Mouse (Mus musculus): ENCODE measurements at regions not wholly inside any gene's neighbourhood (a gene's known extent, or its start where the extent isn't known, plus 50 kb on each side); places are given as distances from the start of the nearest gene placed in this dataset.

DNA sequence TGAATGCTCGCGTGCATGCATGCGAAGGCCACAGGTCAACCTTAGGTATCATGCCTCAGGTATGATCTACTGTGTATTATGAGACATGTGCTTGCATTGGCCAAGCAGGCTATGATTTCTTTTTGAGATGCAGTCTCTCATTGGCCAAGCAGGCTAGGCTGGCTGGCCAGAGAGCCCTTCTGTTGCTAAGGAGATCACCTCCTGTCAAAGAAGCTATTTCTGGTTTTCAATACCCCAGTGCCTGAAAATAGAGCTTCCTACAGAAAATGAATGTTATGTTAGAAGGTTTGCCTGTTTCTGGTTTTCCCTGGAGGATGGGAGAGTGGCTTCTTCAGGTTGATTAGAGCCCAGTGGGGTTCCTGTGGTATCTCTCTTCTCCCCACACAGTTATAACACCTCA, 1474.3 kb upstream of the Gm6569 start:
- TF ChIP-seq CTCF (IDR thresholded peaks at IDR 0.05; ENCODE audit: borderline replicate concordance, extremely low read depth, insufficient read depth, insufficient read length) (no peak), POLR2A (IDR thresholded peaks at IDR 0.05; ENCODE audit: borderline replicate concordance, extremely low read depth, insufficient read depth, insufficient read length, poor library complexity, severe bottlenecking) (no peak)
- peak; percentile 20 for DNase-seq (ENCODE audit: low read depth)

DNA sequence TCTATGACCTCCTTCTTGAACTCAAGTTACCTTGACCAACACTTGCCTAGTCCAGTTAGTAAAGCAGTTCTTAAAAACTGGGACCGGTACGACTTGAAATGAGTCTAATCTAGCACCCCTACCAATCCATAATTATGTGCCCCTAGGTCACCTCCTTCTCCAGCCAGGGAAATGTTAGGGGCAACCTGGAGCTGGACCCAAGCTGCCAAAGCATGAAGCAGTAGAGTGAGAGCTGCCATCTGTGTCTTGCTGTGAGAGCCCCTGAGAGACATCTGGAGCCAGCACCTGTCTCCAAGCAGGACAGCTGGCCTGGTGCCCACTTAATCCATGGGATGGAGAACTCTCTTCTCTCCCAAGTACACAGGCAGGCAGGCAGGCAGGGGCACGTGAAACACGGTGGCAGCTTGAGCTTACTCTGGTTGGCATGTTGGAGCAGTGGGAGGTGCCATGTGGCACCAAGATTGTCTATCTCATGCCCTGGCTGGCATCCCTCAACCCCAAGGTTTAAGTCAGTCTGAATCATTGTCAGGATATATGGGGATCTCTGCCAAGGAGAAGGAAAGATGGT, 1473.8 kb upstream of the Gm6569 start:
- TF ChIP-seq POLR2A (IDR thresholded peaks at IDR 0.05; ENCODE audit: borderline replicate concordance, extremely low read depth, insufficient read depth, insufficient read length, poor library complexity, severe bottlenecking) (no peak), CTCF (IDR thresholded peaks at IDR 0.05; ENCODE audit: borderline replicate concordance, extremely low read depth, insufficient read depth, insufficient read length) (no peak)
- peak; percentile 66 for DNase-seq (ENCODE audit: low read depth)

DNA sequence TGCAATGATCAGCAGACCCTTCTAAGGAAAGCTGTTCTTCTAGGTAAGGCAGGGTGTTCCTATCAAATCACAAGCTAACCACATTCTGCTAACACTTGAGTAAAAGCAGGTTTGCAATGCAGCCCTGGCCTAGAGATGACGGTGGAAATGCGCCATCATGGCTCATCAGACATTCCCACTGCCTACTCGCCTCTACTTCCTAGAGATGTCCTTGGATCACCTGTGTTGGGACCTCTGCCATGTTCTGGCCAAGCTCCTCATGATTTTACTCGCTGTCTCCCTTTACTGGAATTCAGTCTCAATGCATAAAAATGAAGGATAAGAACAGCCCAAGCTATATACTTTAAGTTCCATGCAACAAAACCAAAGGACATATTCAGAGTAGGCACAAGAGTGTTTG, 1461.3 kb upstream of the Gm6569 start:
- no peak for DNase-seq (ENCODE audit: low read depth)
- TF ChIP-seq POLR2A (IDR thresholded peaks at IDR 0.05; ENCODE audit: borderline replicate concordance, extremely low read depth, insufficient read depth, insufficient read length, poor library complexity, severe bottlenecking) (no peak), CTCF (IDR thresholded peaks at IDR 0.05; ENCODE audit: borderline replicate concordance, extremely low read depth, insufficient read depth, insufficient read length) (no peak)

DNA sequence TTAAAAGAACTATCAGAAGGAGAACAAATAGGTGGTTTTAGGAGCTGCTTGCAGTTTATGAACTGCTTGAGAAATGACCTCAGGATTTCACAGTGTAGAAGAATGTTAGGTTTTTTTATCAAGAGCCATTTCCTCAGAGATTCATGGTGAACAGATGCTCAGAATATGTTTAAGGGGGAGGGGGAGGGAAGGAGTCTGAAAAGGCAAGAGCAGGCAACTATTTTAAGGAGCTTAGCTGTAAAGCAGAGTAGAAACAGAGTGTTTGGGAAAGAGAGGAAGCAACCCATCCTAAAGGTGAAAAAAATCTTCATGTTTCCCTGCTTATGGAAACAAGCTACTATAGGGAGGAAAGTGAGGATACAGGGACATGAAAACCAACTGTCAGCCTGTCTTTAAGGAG, 1457.2 kb upstream of the Gm6569 start:
- DNase-seq (ENCODE audit: low read depth): peak; percentile 56
- TF ChIP-seq CTCF (IDR thresholded peaks at IDR 0.05; ENCODE audit: borderline replicate concordance, extremely low read depth, insufficient read depth, insufficient read length) (no peak), POLR2A (IDR thresholded peaks at IDR 0.05; ENCODE audit: borderline replicate concordance, extremely low read depth, insufficient read depth, insufficient read length, poor library complexity, severe bottlenecking) (no peak)

DNA sequence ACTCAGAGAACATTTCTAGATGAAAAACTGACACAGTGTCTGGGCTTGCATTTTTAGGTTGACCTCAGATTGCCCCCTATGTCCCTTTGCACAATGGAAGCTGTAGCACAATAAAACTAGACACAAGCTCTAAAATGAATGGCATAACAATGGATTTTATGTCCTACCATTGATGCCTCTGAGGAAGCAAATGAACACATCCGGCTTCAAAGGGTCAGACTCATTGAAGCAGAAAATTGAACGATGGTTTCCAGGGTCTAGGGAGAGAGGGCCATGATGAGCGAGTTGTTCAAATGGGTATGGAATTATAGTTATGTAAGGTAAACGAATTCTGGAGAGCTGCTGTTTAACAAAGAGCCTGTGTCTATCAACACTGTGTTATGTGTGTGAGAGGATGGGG, 1455.1 kb upstream of the Gm6569 start:
- TF ChIP-seq POLR2A (IDR thresholded peaks at IDR 0.05; ENCODE audit: borderline replicate concordance, extremely low read depth, insufficient read depth, insufficient read length, poor library complexity, severe bottlenecking): no peak
- TF ChIP-seq CTCF (IDR thresholded peaks at IDR 0.05; ENCODE audit: borderline replicate concordance, extremely low read depth, insufficient read depth, insufficient read length): no peak
- DNase-seq (ENCODE audit: low read depth): no peak

- TF ChIP-seq CTCF (IDR thresholded peaks at IDR 0.05; ENCODE audit: borderline replicate concordance, extremely low read depth, insufficient read depth, insufficient read length) (no peak), POLR2A (IDR thresholded peaks at IDR 0.05; ENCODE audit: borderline replicate concordance, extremely low read depth, insufficient read depth, insufficient read length, poor library complexity, severe bottlenecking) (no peak)
- DNase-seq (ENCODE audit: low read depth): peak; percentile 72
These were observed 1453.2 kb upstream of the Gm6569 start for GRCm38 (mm10) chr15:72381164-72381563.

- TF ChIP-seq CTCF (IDR thresholded peaks at IDR 0.05; ENCODE audit: borderline replicate concordance, extremely low read depth, insufficient read depth, insufficient read length) (no peak), POLR2A (IDR thresholded peaks at IDR 0.05; ENCODE audit: borderline replicate concordance, extremely low read depth, insufficient read depth, insufficient read length, poor library complexity, severe bottlenecking) (no peak)
These were observed 1452.6 kb upstream of the Gm6569 start for GRCm38 (mm10) chr15:72381744-72382143.

GRCm38 (mm10) chr15:72382521-72382920, 1451.8 kb upstream of the Gm6569 start:
- peak; percentile 96 for DNase-seq (ENCODE audit: low read depth)
- TF ChIP-seq POLR2A (IDR thresholded peaks at IDR 0.05; ENCODE audit: borderline replicate concordance, extremely low read depth, insufficient read depth, insufficient read length, poor library complexity, severe bottlenecking) (no peak), CTCF (IDR thresholded peaks at IDR 0.05; ENCODE audit: borderline replicate concordance, extremely low read depth, insufficient read depth, insufficient read length) (no peak)

More at GRCm38 (mm10) chr15:72381744-72382143, 1452.6 kb upstream of the Gm6569 start:
- peak; percentile 48 for DNase-seq (ENCODE audit: low read depth)

DNA sequence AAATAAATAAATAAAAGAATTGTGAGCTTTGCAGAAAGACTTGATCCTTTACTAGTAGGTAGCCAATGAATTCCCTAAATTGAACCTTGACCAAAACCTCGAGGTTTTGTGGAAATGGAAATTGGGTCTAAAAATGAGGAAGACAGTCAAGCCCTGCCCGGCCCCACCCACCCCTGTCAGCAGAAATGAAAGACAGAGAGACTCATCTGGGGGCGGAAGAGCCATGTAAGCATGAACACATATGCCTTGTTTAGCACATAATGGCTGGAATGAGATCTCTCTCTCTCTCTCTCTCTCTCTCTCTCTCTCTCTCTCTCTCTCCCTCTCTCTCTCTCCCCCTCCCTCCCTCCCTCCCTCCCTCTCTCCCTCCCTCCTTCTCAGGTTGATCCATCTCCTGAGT, 1451.3 kb upstream of the Gm6569 start:
- TF ChIP-seq POLR2A (IDR thresholded peaks at IDR 0.05; ENCODE audit: borderline replicate concordance, extremely low read depth, insufficient read depth, insufficient read length, poor library complexity, severe bottlenecking): no peak
- no peak for TF ChIP-seq CTCF (IDR thresholded peaks at IDR 0.05; ENCODE audit: borderline replicate concordance, extremely low read depth, insufficient read depth, insufficient read length)
- DNase-seq (ENCODE audit: low read depth): peak; percentile 67

DNA sequence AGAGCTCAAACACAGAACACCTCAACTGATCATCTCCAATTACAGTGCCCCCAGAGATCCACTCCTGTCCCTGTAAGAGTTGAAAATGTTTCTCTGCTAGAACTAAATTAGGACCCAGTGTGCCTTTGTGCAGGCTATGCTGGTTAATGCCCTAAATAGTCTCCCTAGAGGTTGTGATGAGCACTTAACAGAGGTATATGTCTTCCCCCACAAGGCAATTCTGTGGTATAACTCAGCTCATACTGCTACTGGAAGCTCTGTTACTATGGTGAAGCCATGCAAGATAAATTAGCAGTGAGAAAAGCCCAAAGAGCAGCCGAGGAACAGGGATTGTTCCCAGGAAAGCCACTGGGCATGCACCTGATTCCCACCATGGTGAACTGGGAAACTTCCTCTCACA, 1450.9 kb upstream of the Gm6569 start:
- peak; percentile 39 for DNase-seq (ENCODE audit: low read depth)

GRCm38 (mm10) chr15:72393226-72393625, 1441.1 kb upstream of the Gm6569 start:
- peak; percentile 20 for DNase-seq (ENCODE audit: low read depth)
- TF ChIP-seq POLR2A (IDR thresholded peaks at IDR 0.05; ENCODE audit: borderline replicate concordance, extremely low read depth, insufficient read depth, insufficient read length, poor library complexity, severe bottlenecking) (no peak), CTCF (IDR thresholded peaks at IDR 0.05; ENCODE audit: borderline replicate concordance, extremely low read depth, insufficient read depth, insufficient read length) (no peak)

More for the DNA sequence above, 1450.9 kb upstream of the Gm6569 start:
- TF ChIP-seq POLR2A (IDR thresholded peaks at IDR 0.05; ENCODE audit: borderline replicate concordance, extremely low read depth, insufficient read depth, insufficient read length, poor library complexity, severe bottlenecking): no peak
- TF ChIP-seq CTCF (IDR thresholded peaks at IDR 0.05; ENCODE audit: borderline replicate concordance, extremely low read depth, insufficient read depth, insufficient read length): no peak

DNA sequence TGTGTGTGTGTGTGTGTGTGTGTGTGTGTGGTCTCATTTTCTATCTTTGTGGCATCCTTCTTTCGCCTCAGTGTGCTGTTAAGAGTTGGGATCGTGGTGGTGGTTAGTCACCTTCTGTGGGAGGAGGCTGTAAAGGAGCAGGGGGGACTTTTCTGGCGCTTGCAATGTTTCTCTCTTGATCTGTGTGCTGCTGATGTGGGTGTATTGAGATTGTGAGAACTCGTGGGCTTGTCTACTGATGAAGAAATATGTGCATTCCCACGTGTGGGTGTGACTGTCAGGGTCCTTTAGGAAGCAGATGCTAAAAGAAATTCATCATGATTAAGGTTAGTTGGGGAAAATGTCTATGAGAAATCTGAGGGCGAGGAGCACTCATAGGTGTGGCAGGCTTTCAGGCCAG, 1422.4 kb upstream of the Gm6569 start:
- no peak for TF ChIP-seq POLR2A (IDR thresholded peaks at IDR 0.05; ENCODE audit: borderline replicate concordance, extremely low read depth, insufficient read depth, insufficient read length, poor library complexity, severe bottlenecking)
- TF ChIP-seq CTCF (IDR thresholded peaks at IDR 0.05; ENCODE audit: borderline replicate concordance, extremely low read depth, insufficient read depth, insufficient read length): no peak
- DNase-seq (ENCODE audit: low read depth): no peak

Data from brain, embryonic 14.5 days (tissue).